Mouse (Mus musculus) hindbrain, postnatal 0 days (tissue): ENCODE results near the gene Ostf1. TPM values are rescaled to one million over a fixed set of nuclear protein-coding genes. Genes with fewer than 3 reads are reported as not detected.

ENCODE experiments used
- ATAC-seq: fragments of 200-750 bp; cut with Nextera tagmentation; 2 replicates; pipeline ENCODE4 v1.8.0; 2017; ENCODE audit warnings: mild to moderate bottlenecking, moderate TSS enrichment, moderate library complexity
- DNase-seq: peaks from one replicate; pipeline ENCODE4 v3.0.0-alpha.2; 2015; ENCODE audit warnings: low spot score
- H3K27ac ChIP-seq: fragments of 300-500 bp; sonication (generic); 2 replicates; pipeline ENCODE4 v1.5.1; 2014; ENCODE audit warnings: mild to moderate bottlenecking
- H3K27me3 ChIP-seq: fragments of 300-500 bp; sonication (generic); 2 replicates; pipeline ENCODE4 v1.6.1; 2014; ENCODE audit warnings: low read length, mixed read lengths; ENCODE audit not compliant: insufficient read depth
- H3K36me3 ChIP-seq: fragments of 300-500 bp; sonication (generic); 2 replicates; pipeline ENCODE4 v1.6.1; 2014; ENCODE audit warnings: low read length, mixed read lengths; ENCODE audit not compliant: insufficient read depth
- H3K4me1 ChIP-seq: fragments of 300-500 bp; sonication (generic); 2 replicates; pipeline ENCODE4 v1.6.1; 2014; ENCODE audit warnings: antibody characterized with exemption, low read length, mixed read lengths; ENCODE audit not compliant: insufficient read depth
- H3K4me2 ChIP-seq: fragments of 300-500 bp; sonication (generic); 2 replicates; pipeline ENCODE4 v1.6.1; 2014; ENCODE audit warnings: low read depth, mild to moderate bottlenecking, low read length, moderate library complexity, mixed read lengths
- H3K4me3 ChIP-seq: fragments of 300-500 bp; sonication (generic); 2 replicates; pipeline ENCODE4 v1.5.1; 2014; ENCODE audit warnings: low read length
- H3K9ac ChIP-seq: fragments of 300-500 bp; sonication (generic); replicated peaks from 2 replicates; pipeline ENCODE4 v1.6.1; 2014; ENCODE audit warnings: mild to moderate bottlenecking, low read length, moderate library complexity, mixed read lengths
- H3K9me3 ChIP-seq: fragments of 300-500 bp; sonication (generic); 2 replicates; pipeline ENCODE4 v1.6.1; 2016; ENCODE audit warnings: low read length, mixed read lengths
- CTCF ChIP-seq: IDR thresholded peaks from 2 replicates; pipeline ENCODE4 v1.5.1; 2016; ENCODE audit warnings: antibody characterized with exemption, control low read depth, low read depth
- WGBS: fragments of 180-500 bp; shearing (Covaris S2); extraction: QIAGEN DNeasy Blood & Tissue Kit; methylation state at CpG from one replicate; pipeline ENCODE4 v1.1.7; 2014; 5-methylcytosine and 5-hydroxymethylcytosine counted together
- polyA plus RNA-seq: library from polyadenylated mRNA; unstranded; fragments of >200 nt; fragmentation: Nextera tagmentation; extraction: Ambion mirVana; gene quantifications from 2 replicates; pipeline ENCODE4 v1.2.1, GENCODE M21; 2015
- total RNA-seq: library from RNA; depleted of rRNA; stranded (reverse); fragments of >200 nt; gene quantifications from 2 replicates; pipeline ENCODE4 v1.2.3, GENCODE M21; 2014

Gene Ostf1
- total and polyA plus RNA-seq, 2 experiments from 2014 or later, result 42.4 to 67.9 TPM

GRCm38 (mm10) chr19:18603011-18603410 is 28.6 kb downstream of the Ostf1 start:
- H3K4me1 ChIP-seq, result no peaks in the 10 kb centered on the region
- no peaks in the 10 kb centered on the region for H3K27me3 ChIP-seq
- no peak overlapping the region for H3K9ac ChIP-seq
- H3K36me3 ChIP-seq, result no peaks in the 10 kb centered on the region
- TF ChIP-seq CTCF, result no peak
- no peak overlapping the region for H3K4me3 ChIP-seq
- no peaks in the 10 kb centered on the region for H3K9me3 ChIP-seq
- 75% methylated on average over 6 of the region's 6 CpGs for WGBS
- DNase-seq, result no peak
- H3K27ac ChIP-seq, result no peak overlapping the region
- no peak overlapping the region for H3K4me2 ChIP-seq
- ATAC-seq, result no peak

GRCm38 (mm10) chr19:18600611-18601010 is 31.0 kb downstream of the Ostf1 start:
- Histone ChIP-seq H3K9me3 (no peaks in the 10 kb centered on the region), H3K27me3 (no peaks in the 10 kb centered on the region), H3K4me1 (no peaks in the 10 kb centered on the region), H3K36me3 (no peaks in the 10 kb centered on the region), H3K9ac (no peak overlapping the region), H3K4me3 (no peak overlapping the region), H3K27ac (no peak overlapping the region), H3K4me2 (no peak overlapping the region)
- DNase-seq, result no peak
- no peak for TF ChIP-seq CTCF
- 93% methylated on average over 9 of the region's 9 CpGs for WGBS
- no peak for ATAC-seq

GRCm38 (mm10) chr19:18599650-18600049 is 32.0 kb downstream of the Ostf1 start:
- TF ChIP-seq CTCF, result no peak
- ATAC-seq (no peak), DNase-seq (no peak)
- Histone ChIP-seq H3K9me3 (no peaks in the 10 kb centered on the region), H3K4me2 (no peak overlapping the region), H3K27ac (no peak overlapping the region), H3K27me3 (no peaks in the 10 kb centered on the region), H3K9ac (no peak overlapping the region), H3K36me3 (no peaks in the 10 kb centered on the region), H3K4me3 (no peak overlapping the region), H3K4me1 (no peaks in the 10 kb centered on the region)
- WGBS, result 96% methylated on average over 5 of the region's 5 CpGs

- Histone ChIP-seq H3K36me3 (no peaks in the 10 kb centered on the region), H3K4me2 (no peak overlapping the region), H3K27ac (no peak overlapping the region), H3K4me1 (no peaks in the 10 kb centered on the region), H3K9me3 (no peaks in the 10 kb centered on the region), H3K9ac (no peak overlapping the region), H3K27me3 (no peaks in the 10 kb centered on the region), H3K4me3 (no peak overlapping the region)
- 81% methylated on average over 8 of the region's 8 CpGs for WGBS
- TF ChIP-seq CTCF, result no peak
- ATAC-seq (no peak), DNase-seq (no peak)
Observed at GRCm38 (mm10) chr19:18599051-18599450, 32.6 kb downstream of the Ostf1 start.

GRCm38 (mm10) chr19:18598265-18598926 is 33.2 kb downstream of the Ostf1 start:
- H3K27ac ChIP-seq, result no peak overlapping the region
- TF ChIP-seq CTCF, result no peak
- WGBS, result 85% methylated on average over 3 of the region's 3 CpGs

GRCm38 (mm10) chr19:18597772-18598171 is 33.9 kb downstream of the Ostf1 start:
- DNase-seq, result peak; percentile 66
- 68% methylated on average over 6 of the region's 6 CpGs for WGBS

More at GRCm38 (mm10) chr19:18598265-18598926, 33.2 kb downstream of the Ostf1 start:
- no peaks in the 10 kb centered on the region for H3K4me1 ChIP-seq
- ATAC-seq (no peak), DNase-seq (no peak)
- H3K9ac ChIP-seq, result no peak overlapping the region
- H3K9me3 ChIP-seq, result no peaks in the 10 kb centered on the region
- no peaks in the 10 kb centered on the region for H3K27me3 ChIP-seq
- H3K4me3 ChIP-seq, result no peak overlapping the region
- H3K36me3 ChIP-seq, result no peaks in the 10 kb centered on the region
- no peak overlapping the region for H3K4me2 ChIP-seq

GRCm38 (mm10) chr19:18596876-18597275 is 34.7 kb downstream of the Ostf1 start:
- WGBS, result 79% methylated on average over 5 of the region's 5 CpGs
- Histone ChIP-seq H3K4me2 (no peak overlapping the region), H3K9ac (no peak overlapping the region), H3K4me1 (no peaks in the 10 kb centered on the region), H3K36me3 (no peaks in the 10 kb centered on the region), H3K4me3 (no peak overlapping the region), H3K27ac (no peak overlapping the region), H3K27me3 (no peaks in the 10 kb centered on the region), H3K9me3 (no peaks in the 10 kb centered on the region)
- ATAC-seq (no peak), DNase-seq (peak; percentile 37)
- TF ChIP-seq CTCF, result no peak

More at GRCm38 (mm10) chr19:18597772-18598171, 33.9 kb downstream of the Ostf1 start:
- Histone ChIP-seq H3K4me3 (no peak overlapping the region), H3K9ac (no peak overlapping the region), H3K36me3 (no peaks in the 10 kb centered on the region), H3K9me3 (no peaks in the 10 kb centered on the region), H3K27me3 (no peaks in the 10 kb centered on the region), H3K27ac (no peak overlapping the region), H3K4me2 (no peak overlapping the region), H3K4me1 (no peaks in the 10 kb centered on the region)
- TF ChIP-seq CTCF, result no peak
- no peak for ATAC-seq
